Mouse (Mus musculus): ENCODE measurements at regions not wholly inside any gene's neighbourhood (a gene's known extent, or its start where the extent isn't known, plus 50 kb on each side); places are given as distances from the start of the nearest gene placed in this dataset.

DNA sequence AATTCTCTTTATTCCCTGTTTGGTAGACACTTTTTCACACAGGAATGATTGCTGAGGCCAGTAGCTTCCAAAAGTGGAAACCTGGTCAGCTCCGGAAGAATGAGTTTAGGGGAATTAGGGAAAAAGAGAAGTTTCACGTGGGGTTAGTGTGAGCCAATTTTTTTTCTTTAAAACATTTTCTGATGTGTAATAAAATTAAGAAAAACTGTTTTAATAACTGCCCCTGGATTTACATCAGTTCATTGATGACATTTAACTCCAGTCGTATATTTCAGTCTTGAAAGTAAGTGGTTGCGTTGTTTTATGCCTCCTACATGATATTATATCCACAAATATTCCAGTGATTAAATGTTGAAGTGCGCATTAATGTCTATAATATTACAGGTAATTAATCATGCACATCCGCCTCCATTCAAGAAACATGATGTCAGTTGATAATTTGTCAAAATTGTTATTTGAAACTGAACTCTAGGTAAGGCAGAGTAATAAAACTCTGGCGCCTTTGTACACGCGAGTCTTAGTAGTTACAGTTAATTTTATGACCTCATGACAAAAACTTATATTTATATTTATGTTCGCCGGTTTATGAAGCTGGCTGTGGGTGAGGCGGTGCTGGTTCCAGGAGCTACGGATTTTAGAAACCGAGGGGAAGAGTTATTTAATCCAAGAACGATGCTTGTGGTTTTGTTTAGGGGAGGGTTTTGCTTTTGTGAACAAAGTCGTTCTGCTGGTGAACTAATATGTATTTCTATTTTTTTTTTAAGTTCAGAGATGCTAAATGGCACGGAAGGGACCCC, 252.5 kb upstream of the Nfe2l3 start:
- no peak for DNase-seq (ENCODE audit: low spot score)

DNA sequence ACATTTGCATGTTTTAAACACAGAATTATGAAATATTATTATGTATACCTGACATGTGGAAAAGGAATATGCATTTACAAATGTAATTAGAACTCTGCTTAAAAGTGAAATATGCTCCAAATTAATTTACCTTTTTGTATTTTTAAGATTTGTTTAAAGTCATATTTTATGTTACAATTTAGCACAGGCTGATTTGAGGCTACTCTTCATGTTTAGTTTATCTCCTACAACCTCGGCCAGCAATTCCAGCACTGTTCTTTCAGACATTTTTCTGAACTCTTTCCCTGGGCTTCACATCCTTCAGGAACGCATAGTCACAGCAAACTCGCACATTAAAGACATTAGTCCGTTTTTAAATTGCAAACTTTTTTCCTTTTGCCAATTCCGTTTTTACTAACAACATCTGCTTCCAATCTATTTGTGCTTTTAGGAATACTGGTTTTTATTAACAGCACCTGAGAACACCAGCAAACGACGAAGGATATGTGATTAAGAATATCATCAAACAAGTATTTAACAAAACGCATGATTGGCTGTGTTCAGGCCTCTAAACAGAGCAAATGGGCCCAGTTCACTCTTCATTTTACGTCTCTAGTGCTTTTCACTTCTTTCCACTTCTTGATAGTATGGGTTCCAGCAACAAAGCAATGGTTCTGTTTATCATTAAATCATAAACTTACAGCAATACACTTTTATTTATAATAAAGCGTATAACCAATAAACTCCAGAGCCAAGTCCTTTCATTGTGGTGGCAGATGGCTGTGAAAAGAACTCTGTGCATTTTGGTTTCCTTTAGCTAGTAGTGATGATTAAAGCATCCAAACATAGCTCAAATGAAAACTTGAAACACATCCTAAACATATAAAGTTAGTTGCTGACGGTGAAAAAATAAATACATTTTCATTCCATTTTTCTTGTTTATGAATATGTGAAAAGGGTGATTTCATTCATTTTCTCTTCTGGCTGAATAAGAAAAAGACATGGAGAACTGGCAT, 251.3 kb upstream of the Nfe2l3 start:
- no peak for DNase-seq (ENCODE audit: low spot score)

DNA sequence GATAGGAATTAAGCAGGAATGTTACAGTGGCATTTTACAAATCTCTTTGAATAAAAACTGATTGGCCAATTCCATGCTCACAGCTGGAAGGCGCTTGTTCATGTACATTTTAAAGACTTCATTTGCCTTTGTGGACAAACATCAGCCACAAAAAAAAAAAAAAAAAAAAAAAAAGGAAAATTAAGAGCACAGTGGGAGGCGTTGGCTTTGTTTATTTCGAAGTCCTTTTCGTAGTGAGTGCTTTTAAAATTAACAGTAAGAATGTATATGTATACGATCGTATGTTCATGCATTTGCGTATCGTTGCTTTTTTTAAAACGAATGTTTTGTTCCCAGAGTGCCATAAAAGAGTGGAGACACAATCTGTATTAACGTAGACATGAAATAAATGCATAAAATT, 250.6 kb upstream of the Nfe2l3 start:
- DNase-seq (ENCODE audit: low spot score) = no peak

DNA sequence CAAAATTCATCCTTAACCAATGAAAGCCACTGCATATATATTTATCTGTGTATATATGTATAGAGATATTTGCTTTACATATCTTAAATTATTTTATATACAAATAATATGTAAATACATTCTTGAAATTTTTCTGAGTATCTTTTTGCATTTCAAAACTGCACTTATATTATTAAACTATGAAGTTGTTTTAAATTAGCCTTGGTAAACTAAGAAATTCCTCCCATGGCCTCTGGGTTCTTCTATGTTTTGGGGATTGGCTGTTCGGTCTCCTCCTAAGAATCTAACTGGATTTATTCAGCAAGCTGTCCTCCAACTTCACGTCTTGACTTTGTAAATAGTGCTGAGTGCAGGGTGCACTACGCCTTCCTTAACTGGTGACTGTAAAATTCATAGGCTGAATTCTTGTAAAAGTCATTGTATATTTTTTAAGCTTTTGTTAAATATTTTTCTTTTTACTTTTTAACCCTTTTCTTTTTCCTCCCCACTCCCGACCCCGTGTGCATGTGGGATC, 249.6 kb upstream of the Nfe2l3 start:
- no peak for DNase-seq (ENCODE audit: low spot score)

DNA sequence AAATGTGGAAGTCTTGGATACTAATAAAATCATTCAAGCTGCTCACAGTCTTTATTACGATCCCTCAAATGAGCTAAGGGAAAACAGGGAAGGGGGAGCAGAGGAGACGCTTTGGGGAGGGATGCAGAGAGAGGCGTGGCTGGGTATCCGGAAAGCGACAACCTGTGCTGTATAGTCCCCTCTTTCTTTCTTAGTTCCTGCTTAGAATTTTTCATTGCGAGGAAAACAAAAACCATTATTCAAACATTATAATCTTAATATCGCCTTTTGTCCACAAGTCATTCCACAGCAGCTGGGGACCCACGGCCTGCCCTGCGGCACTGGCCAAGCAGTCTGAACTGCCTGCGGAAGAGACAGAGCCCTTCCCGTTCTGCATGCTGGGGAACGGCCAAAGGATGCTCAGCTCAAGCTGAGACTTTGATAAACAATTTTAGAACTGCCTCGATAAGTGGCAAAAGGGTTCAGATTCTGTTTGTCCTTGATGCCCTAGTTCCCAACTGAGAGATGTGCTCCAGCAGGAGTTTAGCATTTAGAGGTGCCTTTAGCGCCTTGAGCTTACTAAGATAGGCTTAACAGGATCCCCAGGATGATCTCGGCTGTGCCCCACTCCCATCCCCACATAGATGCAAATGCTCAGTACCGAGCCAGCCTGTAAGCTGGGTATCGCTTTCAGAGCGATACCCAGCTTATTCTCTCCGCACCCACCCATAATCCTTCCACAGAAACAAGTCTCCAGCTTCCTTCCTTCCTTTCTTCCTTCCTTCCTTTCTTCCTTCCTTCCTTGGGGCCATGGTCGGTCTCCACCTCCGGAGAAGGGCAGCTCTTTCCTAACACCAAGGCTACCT, 248.7 kb upstream of the Nfe2l3 start:
- DNase-seq (ENCODE audit: low spot score) = no peak

DNA sequence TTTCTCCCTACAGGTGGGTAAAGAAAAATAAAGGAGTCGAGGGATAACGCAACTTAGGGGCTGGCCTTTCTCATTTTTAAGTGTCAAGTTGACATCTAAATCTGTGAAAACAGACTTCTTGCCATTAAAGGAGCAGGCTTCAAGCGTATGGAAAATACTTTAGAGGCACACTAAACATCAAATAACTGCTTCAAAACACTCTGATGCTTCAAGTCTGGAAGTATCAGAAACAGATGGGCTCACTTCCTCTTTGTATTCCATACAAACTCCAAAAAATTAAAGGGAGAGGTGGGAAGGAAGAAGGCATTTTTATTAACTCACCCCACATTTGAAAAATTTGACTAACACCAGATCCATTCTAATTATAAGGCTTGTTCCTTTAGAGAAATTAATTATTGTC, 248.0 kb upstream of the Nfe2l3 start:
- DNase-seq (ENCODE audit: low spot score) = no peak

DNA sequence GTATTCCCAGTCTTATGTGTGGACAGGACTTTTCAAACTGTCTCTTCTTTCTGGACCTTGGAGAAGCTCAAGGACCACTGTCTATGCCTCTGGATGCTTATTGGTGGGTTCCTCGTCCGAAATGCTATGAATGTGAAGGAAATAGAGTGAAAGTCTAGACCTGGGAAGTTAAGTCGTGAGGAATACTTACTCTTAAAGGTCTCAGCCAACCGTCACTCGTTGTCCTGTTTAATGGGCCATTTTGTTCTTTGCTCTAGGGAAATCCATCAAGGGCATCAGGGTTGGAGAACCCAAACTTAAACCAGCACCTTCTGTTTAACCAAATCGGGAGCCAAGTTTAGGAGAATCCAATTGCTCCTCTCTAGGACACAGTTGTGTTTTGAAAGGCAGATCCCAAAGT, 247.3 kb upstream of the Nfe2l3 start:
- DNase-seq (ENCODE audit: low spot score) = no peak

DNA sequence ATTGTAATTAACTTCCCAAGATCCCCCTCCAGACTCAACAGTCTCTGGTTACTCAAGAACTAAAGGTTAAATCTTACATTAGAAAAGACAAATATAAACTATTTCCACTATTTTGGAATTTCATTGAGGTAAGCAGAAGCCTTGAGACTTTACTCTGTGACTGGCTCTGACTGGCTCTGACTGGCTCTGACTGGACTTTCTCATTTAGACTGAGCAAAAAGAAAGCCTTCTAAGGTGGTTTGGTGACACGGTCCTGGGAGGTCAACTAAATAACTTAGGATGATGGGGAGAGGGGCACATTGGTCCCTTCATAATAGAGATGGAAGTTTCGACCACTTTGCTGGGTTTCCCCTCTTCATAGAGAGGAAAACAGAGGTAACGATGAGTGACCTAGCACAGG, 243.3 kb upstream of the Nfe2l3 start:
- DNase-seq (ENCODE audit: low spot score) = no peak

DNA sequence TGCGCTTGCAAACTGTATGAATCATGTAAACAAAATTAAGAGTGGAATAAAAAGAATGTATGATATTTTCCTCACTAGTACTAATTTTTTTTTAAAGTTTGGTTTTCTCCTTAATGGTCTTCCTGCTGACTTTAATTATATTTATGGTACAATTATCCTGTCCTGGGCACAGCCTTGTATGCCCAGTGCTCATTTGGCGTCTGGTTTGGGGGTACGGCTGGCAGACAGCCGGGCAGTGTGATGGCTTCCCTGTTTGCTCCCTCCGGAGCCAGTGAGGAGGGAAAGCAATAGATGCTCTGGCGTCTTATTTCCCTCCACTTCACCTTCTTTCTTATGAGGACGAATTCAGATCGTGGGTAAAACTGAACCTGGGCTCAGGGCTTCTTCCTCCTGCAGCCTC, 239.6 kb upstream of the Nfe2l3 start:
- DNase-seq (ENCODE audit: low spot score) = no peak

DNA sequence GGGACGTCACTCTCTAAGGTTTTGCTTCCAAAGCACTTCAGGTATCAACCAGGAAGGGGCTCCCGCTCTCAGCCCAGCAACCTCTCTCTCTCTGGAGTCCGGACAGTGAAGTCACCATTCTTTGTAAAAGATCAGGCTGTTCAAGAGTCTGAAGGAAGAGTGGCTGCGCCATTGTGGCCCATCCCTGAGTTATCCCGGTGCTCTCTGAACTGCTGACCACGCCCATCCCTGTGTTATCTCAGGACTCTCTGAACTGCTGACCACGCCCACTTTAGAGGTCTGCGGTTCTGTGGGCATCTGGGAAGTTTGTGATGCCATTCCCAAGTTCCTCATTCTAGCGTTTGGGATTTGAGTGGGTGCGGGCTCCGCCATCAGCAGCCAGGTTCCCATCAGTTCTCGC, 239.1 kb upstream of the Nfe2l3 start:
- DNase-seq (ENCODE audit: low spot score) = no peak

DNA sequence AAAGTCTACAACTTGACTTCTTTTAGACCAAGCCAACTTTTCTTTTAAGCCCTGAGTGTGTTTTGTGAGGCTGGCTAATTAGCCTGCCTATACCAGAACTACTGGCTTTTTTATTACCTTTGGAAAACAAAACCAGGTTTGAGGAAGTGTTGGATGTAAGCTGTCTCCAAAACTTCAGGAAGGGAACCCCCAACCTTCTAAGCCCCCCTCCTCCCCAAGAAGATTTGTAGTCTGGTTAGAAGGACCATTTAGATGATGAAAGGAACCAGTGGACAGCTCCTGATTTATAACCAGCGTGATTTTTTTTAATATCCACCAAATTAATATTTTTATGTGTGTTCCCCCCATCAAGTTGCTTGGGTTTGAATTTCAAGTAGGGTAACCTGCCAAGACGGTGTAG, 236.1 kb upstream of the Nfe2l3 start:
- DNase-seq (ENCODE audit: low spot score) = no peak

DNA sequence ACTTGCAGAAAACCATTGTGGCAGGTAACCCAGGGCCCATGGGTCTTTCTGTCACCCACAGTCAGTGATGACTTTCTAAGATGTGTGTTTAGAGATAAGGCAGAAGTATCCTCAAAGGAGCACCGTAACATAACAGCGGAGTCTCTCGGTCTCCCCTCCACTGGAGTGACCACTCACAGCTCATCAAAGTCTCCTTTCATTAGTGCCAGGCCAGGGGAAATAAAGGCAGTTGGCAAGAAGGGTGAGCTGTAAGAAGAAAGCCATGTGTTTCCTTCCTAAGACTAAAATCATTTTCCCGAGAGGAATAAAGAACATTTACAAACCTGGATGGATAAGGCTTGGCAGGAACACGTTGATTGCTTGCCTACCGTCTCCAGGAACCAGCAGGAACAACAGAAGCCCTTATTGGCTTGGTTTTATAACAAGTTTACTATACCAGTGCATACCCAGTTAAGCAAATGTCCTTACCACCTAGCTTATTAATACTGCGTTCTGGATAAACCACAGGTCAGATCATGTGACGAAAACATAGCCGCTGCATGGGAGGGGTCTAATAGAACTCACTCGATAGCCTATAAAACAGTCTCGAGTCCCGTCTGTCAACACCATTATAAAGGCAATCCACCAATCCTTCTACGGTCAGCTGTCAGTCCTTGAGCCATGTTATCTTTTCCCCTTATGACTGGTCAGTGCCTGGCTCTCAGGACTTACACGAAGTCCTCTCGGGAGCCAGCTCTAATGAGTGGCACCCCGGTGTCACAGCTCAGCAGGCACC, 235.3 kb upstream of the Nfe2l3 start:
- no peak for DNase-seq (ENCODE audit: low spot score)

DNA sequence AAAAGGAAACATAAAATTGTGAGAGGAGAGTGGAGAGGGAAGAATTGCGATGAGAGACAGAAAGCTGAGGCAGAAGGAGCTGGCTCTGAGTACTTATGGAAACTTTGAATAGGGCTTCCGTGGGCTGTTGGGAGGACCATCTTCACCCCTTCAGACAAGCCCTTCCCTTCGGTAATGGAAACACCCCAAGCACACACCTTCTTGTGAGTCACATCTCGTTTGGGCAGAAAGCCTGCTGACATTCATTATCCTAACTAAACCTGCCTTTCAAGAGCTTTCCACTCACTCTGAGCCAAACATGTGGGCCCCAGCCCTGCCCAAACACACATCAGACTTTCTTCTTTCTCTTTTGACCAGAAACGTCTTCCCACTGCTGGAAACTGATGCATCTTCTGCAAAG, 232.3 kb upstream of the Nfe2l3 start:
- DNase-seq (ENCODE audit: low spot score) = no peak

DNA sequence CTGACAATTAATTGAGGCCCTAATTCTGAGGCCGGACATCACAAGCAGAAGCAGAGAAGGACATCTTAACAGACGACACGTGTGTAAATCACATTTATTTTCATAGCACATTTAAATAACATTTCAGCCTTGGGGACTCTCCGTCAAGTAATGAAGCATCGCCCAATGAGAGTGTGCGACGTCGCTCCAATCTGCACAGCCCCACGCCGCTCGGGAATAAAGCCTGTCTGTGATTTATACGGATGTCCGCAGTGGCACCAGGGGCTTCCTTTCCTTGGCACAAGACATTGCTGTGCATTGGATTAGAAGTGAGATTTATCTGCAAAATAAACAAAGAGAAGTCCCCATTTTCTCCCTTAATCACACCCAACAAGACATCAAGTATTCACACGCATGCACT, 231.6 kb upstream of the Nfe2l3 start:
- no peak for DNase-seq (ENCODE audit: low spot score)

DNA sequence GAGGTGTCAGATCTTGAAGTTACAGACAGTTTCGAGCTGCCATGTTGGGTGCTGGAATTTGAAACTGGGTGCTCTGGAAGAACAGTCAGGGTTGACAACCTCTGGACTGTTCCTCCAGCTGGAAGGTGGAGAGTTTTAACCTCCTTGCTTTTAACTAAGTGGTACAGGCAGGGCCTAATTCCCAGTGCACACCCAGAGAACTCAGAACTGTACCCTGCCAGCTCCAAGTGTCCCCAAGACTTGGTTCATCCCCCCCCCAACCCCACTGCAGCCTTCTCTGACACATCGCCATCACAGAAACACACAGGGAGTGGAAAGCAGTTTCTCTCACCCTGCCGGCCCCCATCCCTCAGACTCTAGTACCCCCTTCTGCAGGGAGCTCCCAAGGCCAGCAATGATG, 228.2 kb upstream of the Nfe2l3 start:
- DNase-seq (ENCODE audit: low spot score) = no peak

DNA sequence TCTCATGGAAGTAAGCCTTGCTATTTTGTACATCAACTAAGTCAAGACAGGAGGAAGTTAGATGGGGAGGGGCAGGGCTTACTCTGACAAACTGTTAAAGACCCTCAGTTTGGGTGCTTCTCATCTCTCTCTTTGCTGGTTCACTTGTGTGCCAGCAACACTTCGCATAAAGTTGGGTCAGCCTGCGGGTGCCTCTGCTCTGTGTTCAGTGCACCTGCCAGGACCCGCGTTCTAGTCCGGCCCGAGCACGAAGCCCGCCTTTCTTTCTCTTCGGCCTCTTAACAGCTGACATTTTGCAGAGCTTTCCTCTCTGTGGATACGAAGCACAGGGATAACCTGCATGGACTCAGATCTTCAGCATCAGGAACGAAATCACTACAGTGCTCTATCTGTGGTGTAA, 227.1 kb upstream of the Nfe2l3 start:
- DNase-seq (ENCODE audit: low spot score) = no peak

DNA sequence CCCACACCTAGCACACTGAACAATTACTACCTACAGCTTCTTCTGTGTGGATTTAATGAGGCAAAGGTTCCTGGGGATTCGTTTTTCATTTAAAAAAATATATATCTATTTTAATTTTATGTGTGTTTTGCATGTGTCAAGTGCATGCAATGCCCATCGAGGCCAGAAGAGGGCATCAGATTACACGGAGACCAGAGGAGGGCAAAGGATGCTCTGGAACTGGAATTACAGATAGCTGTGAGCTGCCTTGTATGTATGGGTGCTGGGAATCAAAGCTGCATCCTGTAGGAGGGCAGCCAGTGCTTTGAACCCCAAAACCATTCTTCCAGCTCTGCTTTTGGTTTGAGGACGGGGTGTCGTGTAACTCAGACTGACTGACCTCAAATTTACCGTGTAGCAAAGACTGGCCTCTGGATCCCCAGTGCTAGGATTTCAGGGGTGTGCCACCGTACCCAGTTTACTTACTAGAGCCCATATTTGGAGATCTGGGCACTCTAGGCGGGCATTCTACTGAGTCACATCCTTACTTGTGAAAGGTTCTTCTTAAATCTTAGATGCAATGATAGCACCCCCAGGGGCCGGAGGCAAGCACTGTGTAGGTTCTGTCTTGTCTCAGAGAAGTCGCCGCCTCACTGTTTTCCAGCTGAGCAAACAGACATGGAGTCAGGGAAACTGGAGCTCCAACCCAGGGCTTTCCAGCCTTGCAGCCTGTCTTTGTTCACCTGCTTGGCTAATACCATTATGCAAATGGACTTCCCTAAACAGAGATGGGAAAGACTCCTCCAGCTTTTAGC, 225.6 kb upstream of the Nfe2l3 start:
- no peak for DNase-seq (ENCODE audit: low spot score)

DNA sequence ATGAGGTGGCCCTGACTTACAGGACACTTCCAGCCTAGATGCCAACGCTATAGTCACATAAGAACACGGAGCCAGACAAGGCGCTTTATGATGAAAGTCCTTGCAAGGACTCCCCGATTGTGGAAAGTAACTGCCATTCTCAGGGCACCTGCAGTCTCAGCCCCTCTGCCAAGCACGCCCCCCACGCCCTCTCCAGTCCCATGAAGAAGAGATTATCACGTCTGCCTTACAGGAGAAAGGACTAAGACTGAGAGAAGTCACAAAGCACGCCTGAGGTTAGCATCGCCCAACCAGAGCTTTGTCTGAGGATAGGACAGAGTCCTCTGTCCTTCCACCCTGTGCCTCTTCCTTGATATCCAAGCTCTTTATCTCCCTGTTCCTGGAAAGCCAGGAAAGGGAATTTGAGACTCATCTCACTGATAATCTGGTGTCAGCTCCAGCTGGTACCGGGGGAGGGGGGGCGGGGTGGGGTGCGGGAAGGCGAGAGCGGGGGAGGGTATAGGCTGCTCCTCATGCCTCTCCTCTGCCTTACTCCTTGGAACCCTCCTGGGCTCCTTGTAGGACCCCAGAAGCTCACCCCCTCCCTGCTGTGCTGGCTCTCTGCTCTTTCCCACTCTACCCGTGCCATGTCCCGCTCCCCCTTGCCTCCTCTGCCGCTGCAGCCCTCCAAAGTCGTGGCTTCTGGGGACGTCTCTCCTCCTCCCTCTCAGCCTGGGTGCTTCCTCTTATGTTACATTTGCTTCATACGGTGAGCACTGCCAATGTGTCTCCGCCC, 224.7 kb upstream of the Nfe2l3 start:
- no peak for DNase-seq (ENCODE audit: low spot score)

DNA sequence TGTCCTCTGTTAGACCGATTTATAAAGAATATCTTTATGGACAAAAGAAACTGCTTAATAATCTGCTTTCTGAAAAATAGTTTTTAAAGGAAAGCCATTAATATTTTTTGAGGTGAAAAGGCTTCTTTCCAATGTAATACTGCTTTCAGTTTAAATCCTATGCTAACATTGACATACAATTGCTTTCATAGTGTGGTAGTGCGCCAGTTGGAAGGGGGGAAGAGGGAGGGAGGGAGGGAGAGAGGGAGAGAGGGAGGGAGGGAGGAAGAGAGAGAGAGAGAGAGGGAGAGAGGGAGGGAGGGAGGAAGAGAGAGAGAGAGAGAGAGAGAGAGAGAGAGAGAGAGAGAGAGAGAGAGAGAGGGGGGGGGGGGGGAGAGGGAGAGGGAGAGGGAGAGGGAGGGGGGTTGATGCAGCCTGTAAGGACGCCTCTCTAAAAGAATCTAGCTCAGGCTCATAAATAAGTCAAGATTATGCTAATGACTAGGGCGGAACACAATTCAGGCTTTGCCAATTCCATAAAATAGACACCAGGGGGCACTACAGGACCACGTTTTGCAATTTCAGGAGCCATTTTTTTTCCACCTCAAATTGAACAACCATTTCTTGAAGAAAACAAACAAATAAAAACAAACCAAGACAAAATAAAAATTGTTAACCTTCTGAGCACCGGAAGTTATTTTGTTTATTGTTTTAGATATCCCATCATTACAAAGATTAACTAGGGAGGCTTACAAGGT, 223.6 kb upstream of the Nfe2l3 start:
- DNase-seq (ENCODE audit: low spot score) = no peak
